Comparison of ENCODE assay signal across 19 mouse cellular contexts in the genomic region with DNA sequence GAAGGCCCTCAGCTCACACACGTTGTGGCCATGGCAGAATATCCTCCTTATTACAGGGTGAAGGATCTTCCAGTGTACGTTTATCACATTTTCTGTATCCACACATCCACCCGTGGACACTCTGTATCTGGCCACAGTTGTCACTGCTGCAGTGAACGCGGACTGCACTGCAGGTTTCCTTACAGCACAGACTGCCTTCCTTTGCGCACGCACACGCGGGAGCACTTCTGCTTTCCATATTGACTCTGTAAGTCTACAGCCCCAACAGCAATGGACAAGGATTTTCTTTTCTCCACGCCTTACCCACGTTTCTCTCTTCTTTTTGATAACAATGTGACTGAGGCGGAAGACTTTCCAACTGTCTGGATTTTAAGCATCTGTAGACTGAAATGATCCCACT.
DNase-seq lines count a peak whose midpoint lies in the region; ATAC-seq and TF ChIP-seq lines count a peak whose summit lies in the region.
"Had no signal": no experiment of that assay in that cellular context is flagged by ENCODE, and none has a peak within 500 bp of the region (broad histone marks: within the 10 kb centered on the region; RNA-seq: fewer than 3 reads in every experiment).

No protein-coding gene starts in this region.

- WGBS in heart, embryonic 10.5 days: 88% methylated on average over 12 of the region's 12 CpGs
- WGBS in heart, embryonic 12.5 days: 81% methylated on average over 12 of the region's 12 CpGs
- WGBS in stomach, embryonic 14.5 days: 74% methylated on average over 12 of the region's 12 CpGs
- 74% methylated on average over 12 of the region's 12 CpGs for WGBS in stomach, postnatal 0 days
- WGBS in liver, postnatal 0 days (ENCODE audit: insufficient replicate concordance): 42% methylated on average over 12 of the region's 12 CpGs
- WGBS in stomach, embryonic 16.5 days: 71% methylated on average over 12 of the region's 12 CpGs

- no peaks in the 10 kb centered on the region for H3K36me3 ChIP-seq in heart, embryonic 10.5 days
- H3K36me3 ChIP-seq in heart, embryonic 12.5 days: no peaks in the 10 kb centered on the region
- no peaks in the 10 kb centered on the region for H3K36me3 ChIP-seq in stomach, embryonic 14.5 days (ENCODE audit: control insufficient read depth, insufficient read depth, low read length)
- H3K36me3 ChIP-seq in stomach, postnatal 0 days (ENCODE audit: control insufficient read depth, insufficient read depth, low read length): no peaks in the 10 kb centered on the region
- H3K36me3 ChIP-seq in liver, postnatal 0 days (replicated peaks; ENCODE audit: insufficient read depth, low read length): no peaks in the 10 kb centered on the region
- no peaks in the 10 kb centered on the region for H3K36me3 ChIP-seq in stomach, embryonic 16.5 days (ENCODE audit: control insufficient read depth, insufficient read depth, low read length)
- H3K36me3 ChIP-seq: heart, embryonic 13.5 days; hindbrain, embryonic 12.5 days had no signal

- TF ChIP-seq EP300 in stomach, postnatal 0 days (optimal IDR thresholded peaks at IDR 0.05): no peak
- no peak for TF ChIP-seq EP300 in liver, postnatal 0 days (IDR thresholded peaks at IDR 0.05; ENCODE audit: low read depth)

- H3K4me1 ChIP-seq in heart, embryonic 10.5 days: peaks cover 46% of the 10 kb centered on the region
- peaks cover 44% of the 10 kb centered on the region for H3K4me1 ChIP-seq in heart, embryonic 12.5 days (replicated peaks)
- H3K4me1 ChIP-seq in stomach, embryonic 14.5 days (ENCODE audit: control insufficient read depth, insufficient read depth, low read length): peaks cover 40% of the 10 kb centered on the region
- H3K4me1 ChIP-seq in stomach, postnatal 0 days (replicated peaks; ENCODE audit: control insufficient read depth, insufficient read depth): peaks cover 8% of the 10 kb centered on the region
- peaks cover 50% of the 10 kb centered on the region for H3K4me1 ChIP-seq in liver, postnatal 0 days (ENCODE audit: insufficient read depth)
- peaks cover 21% of the 10 kb centered on the region for H3K4me1 ChIP-seq in stomach, embryonic 16.5 days (ENCODE audit: control insufficient read depth, insufficient read depth, low read length)

- no peak for DNase-seq in heart, embryonic 10.5 days (ENCODE audit: low spot score)
- no peak for DNase-seq in stomach, postnatal 0 days (ENCODE audit: low spot score)
- no peak for DNase-seq in liver, postnatal 0 days
- no peak for DNase-seq in layer of hippocampus, adult 9-10 months (ENCODE audit: low spot score)
- DNase-seq in retina, postnatal 1 day: no peak
- DNase-seq: cerebellum, adult 18-20 months; forebrain, postnatal 0 days; gastrocnemius, postnatal 10 days; kidney, adult 18-20 months; lung, adult 2 months; midbrain, embryonic 14.5 days; right cerebral cortex, postnatal 4 days; thymus, adult 18-20 months had no signal

- no peak for ATAC-seq in heart, embryonic 12.5 days (ENCODE audit: insufficient number of reproducible peaks, low FRiP score)
- ATAC-seq in stomach, embryonic 14.5 days (ENCODE audit: insufficient number of reproducible peaks, insufficient read depth, low FRiP score, low read depth): no peak
- ATAC-seq in stomach, postnatal 0 days (ENCODE audit: low FRiP score, low TSS enrichment): no peak
- no peak for ATAC-seq in liver, postnatal 0 days
- no peak for ATAC-seq in stomach, embryonic 16.5 days (ENCODE audit: insufficient read depth, low FRiP score)
- ATAC-seq: forebrain, postnatal 0 days had no signal

- no peak overlapping the region for H3K9ac ChIP-seq in heart, embryonic 12.5 days
- H3K9ac ChIP-seq in stomach, embryonic 14.5 days (replicated peaks; ENCODE audit: low read depth, low read length): no peak overlapping the region
- no peak overlapping the region for H3K9ac ChIP-seq in stomach, postnatal 0 days (ENCODE audit: low read length)
- H3K9ac ChIP-seq in liver, postnatal 0 days (replicated peaks): no peak overlapping the region
- H3K9ac ChIP-seq in stomach, embryonic 16.5 days (ENCODE audit: low read length): no peak overlapping the region
- H3K9ac ChIP-seq: forebrain, postnatal 0 days; heart, embryonic 13.5 days; hindbrain, embryonic 12.5 days had no signal

- peak overlapping the region; percentile 36; the same call in 1 of the 2 replicates for H3K27ac ChIP-seq in heart, embryonic 10.5 days
- H3K27ac ChIP-seq in heart, embryonic 12.5 days (ENCODE audit: poor library complexity, severe bottlenecking): no peak overlapping the region
- H3K27ac ChIP-seq in stomach, embryonic 14.5 days (ENCODE audit: low read length): peak overlapping the region; percentile 3; the same call in 1 of the 2 replicates
- H3K27ac ChIP-seq in stomach, postnatal 0 days (replicated peaks): no peak overlapping the region
- H3K27ac ChIP-seq in liver, postnatal 0 days (ENCODE audit: low read depth): peak overlapping the region; percentile 69
- H3K27ac ChIP-seq in stomach, embryonic 16.5 days (ENCODE audit: low read length): 0 out of 2 replicates have a peak overlapping the region, but pooled peaks have one; percentile 54
- H3K27ac ChIP-seq: heart, embryonic 13.5 days; hindbrain, embryonic 12.5 days had no signal

- no peak for TF ChIP-seq CTCF in stomach, postnatal 0 days (IDR thresholded peaks at IDR 0.05; ENCODE audit: low read depth)
- TF ChIP-seq CTCF in liver, postnatal 0 days (IDR thresholded peaks at IDR 0.05; ENCODE audit: low read depth): no peak

- H3K9me3 ChIP-seq in heart, embryonic 10.5 days: no peaks in the 10 kb centered on the region
- H3K9me3 ChIP-seq in heart, embryonic 12.5 days (replicated peaks): no peaks in the 10 kb centered on the region
- H3K9me3 ChIP-seq in stomach, embryonic 14.5 days (ENCODE audit: control insufficient read depth, low read depth, low read length): no peaks in the 10 kb centered on the region
- H3K9me3 ChIP-seq in stomach, postnatal 0 days (ENCODE audit: control insufficient read depth, low read length): no peaks in the 10 kb centered on the region
- H3K9me3 ChIP-seq in liver, postnatal 0 days (ENCODE audit: low read length): no peaks in the 10 kb centered on the region
- no peaks in the 10 kb centered on the region for H3K9me3 ChIP-seq in stomach, embryonic 16.5 days (replicated peaks; ENCODE audit: control insufficient read depth, low read length)
- H3K9me3 ChIP-seq: G1E; heart, embryonic 13.5 days; hindbrain, embryonic 12.5 days had no signal

- H3K27me3 ChIP-seq in heart, embryonic 10.5 days (ENCODE audit: insufficient read depth, poor library complexity, severe bottlenecking): no peaks in the 10 kb centered on the region
- no peaks in the 10 kb centered on the region for H3K27me3 ChIP-seq in heart, embryonic 12.5 days (replicated peaks)
- H3K27me3 ChIP-seq in stomach, embryonic 14.5 days (ENCODE audit: control insufficient read depth, insufficient read depth, low read length): no peaks in the 10 kb centered on the region
- H3K27me3 ChIP-seq in stomach, postnatal 0 days (ENCODE audit: control insufficient read depth, insufficient read depth, low read length): no peaks in the 10 kb centered on the region
- H3K27me3 ChIP-seq in liver, postnatal 0 days (ENCODE audit: insufficient read depth, low read length): no peaks in the 10 kb centered on the region
- H3K27me3 ChIP-seq in stomach, embryonic 16.5 days (ENCODE audit: control insufficient read depth, insufficient read depth, low read length): no peaks in the 10 kb centered on the region
- H3K27me3 ChIP-seq: heart, embryonic 13.5 days; hindbrain, embryonic 12.5 days had no signal

- no peak overlapping the region for H3K4me2 ChIP-seq in heart, embryonic 12.5 days
- no peak overlapping the region for H3K4me2 ChIP-seq in stomach, embryonic 14.5 days (replicated peaks; ENCODE audit: low read depth, low read length)
- no peak overlapping the region for H3K4me2 ChIP-seq in stomach, postnatal 0 days (replicated peaks; ENCODE audit: low read depth)
- H3K4me2 ChIP-seq in liver, postnatal 0 days (ENCODE audit: low read depth, low read length): no peak overlapping the region
- no peak overlapping the region for H3K4me2 ChIP-seq in stomach, embryonic 16.5 days (ENCODE audit: low read depth, low read length)
- H3K4me2 ChIP-seq: heart, embryonic 13.5 days; hindbrain, embryonic 12.5 days had no signal

- H3K4me3 ChIP-seq in heart, embryonic 10.5 days: no peak overlapping the region
- no peak overlapping the region for H3K4me3 ChIP-seq in heart, embryonic 12.5 days
- no peak overlapping the region for H3K4me3 ChIP-seq in stomach, embryonic 14.5 days (ENCODE audit: low read depth, low read length)
- H3K4me3 ChIP-seq in stomach, postnatal 0 days (ENCODE audit: low read depth, low read length): no peak overlapping the region
- no peak overlapping the region for H3K4me3 ChIP-seq in liver, postnatal 0 days (ENCODE audit: low read depth, low read length)
- H3K4me3 ChIP-seq in stomach, embryonic 16.5 days (replicated peaks; ENCODE audit: low read length): no peak overlapping the region
- H3K4me3 ChIP-seq: heart, embryonic 13.5 days; hindbrain, embryonic 12.5 days had no signal

Comparison
In these comparisons a context has a peak if more than half of its experiments do, and no peak if none do; other contexts are left out.
1. H3K27ac ChIP-seq: peak in heart, embryonic 10.5 days (single experiment), stomach, embryonic 14.5 days (single experiment), liver, postnatal 0 days (single experiment) and stomach, embryonic 16.5 days (single experiment); none in heart, embryonic 12.5 days (single experiment) and stomach, postnatal 0 days (single experiment).